Mouse (Mus musculus) regulatory T cell (primary cell): ENCODE measurements around the gene Gm3646.

Experiments
- in situ Hi-C: fragments of 300-600 bp; cut with MboI, MseI; formaldehyde crosslinking; loops from one replicate; pipeline ENCODE4 v1.15.1; 2025; ENCODE audit warnings: high pct_unique_total_duplicates

The Gm3646 gene

GRCm38 (mm10) chr1:39781835-39782234 is 23.3 kb downstream of the Gm3646 start:
- in situ Hi-C loops: no loop called here

GRCm38 (mm10) chr1:39779111-39779980 is 25.8 kb downstream of the Gm3646 start:
- in situ Hi-C loops: no loop called here

DNA sequence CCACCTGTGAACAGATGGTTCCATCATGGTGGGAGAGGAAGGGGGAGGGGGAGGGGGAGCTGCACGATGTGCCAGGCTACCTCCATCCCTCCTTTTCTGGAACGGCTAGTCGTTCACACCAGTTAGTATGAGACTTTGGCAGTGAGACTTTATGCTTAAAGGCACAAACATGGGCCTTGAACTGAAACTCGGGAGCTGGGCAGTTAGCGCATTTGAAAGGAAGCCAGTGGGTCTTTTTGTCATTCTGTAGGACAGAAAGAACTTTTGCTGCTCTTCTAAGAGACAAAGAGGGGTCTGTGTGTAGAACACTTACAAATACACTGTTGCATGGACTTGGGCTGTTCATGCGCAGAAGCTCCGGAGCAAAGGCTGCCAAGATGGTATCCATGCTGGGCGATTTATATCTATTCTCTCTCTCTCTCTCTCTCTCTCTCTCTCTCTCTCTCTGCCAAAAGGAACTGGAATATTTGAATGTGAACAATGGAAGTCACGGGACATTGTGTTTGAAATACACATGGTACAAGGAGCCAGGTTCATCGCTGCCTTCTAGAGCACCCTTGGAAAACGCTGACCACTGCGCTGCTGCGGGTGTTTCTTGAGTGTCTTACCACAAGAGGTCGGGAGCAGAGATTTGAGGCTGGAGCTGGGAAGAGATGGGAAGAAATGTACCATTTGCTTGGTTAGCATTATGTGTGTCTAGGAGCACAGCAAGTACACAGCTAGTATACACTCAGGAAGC is 31.0 kb downstream of the Gm3646 start:
- in situ Hi-C loops: no loop called here

DNA sequence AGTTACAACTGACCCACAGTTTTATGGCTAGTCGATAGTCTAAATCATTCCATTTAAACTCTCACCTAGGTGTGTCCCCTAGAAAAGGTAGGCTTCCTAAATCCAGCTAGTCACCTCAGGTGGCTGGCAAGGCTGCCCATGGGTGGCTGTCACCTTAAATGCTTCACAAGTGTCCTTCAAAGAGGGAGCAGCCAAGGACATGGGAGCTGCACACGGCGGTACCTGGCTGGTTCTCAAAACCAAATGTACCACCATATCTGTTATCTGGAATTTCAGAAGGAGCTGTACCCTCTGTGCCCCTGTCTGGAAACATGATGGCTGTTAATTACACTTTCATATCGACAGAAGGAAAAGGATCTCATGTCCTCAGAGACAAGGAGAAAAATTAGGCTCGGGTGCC is 31.6 kb downstream of the Gm3646 start:
- in situ Hi-C loops: no loop called here

GRCm38 (mm10) chr1:39772401-39773095 is 32.6 kb downstream of the Gm3646 start:
- in situ Hi-C loops: no loop called here

GRCm38 (mm10) chr1:39770436-39770835 is 34.7 kb downstream of the Gm3646 start:
- in situ Hi-C loops: no loop called here

DNA sequence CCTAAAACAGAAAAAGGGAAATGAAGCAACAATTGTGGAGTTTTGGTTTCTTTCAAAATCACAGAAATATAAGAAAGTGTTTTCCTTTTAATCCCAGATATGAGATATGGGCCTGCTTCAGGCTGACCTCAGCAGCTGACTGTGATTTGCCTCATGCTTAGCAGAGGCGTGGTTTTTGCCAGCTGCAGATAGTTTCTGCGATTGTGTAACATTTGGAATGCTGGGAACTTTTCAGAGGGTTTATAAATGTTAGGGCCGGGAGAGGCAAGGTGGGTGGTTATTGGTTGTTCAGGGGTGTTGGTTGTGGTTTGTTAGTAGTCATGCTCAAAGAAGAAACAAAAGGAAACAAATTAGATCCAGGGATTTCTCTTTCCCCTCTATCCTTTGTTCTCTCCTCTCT is 37.1 kb downstream of the Gm3646 start:
- in situ Hi-C loops: no loop called here

GRCm38 (mm10) chr1:39765854-39766493 is 39.2 kb downstream of the Gm3646 start:
- in situ Hi-C loops: no loop called here

GRCm38 (mm10) chr1:39762025-39762370 is 43.1 kb downstream of the Gm3646 start:
- in situ Hi-C loops: no loop called here

- in situ Hi-C loops: no loop called here
These were observed 43.7 kb downstream of the Gm3646 start for GRCm38 (mm10) chr1:39761211-39762024.

- in situ Hi-C loops: no loop called here
These were observed 44.9 kb downstream of the Gm3646 start for GRCm38 (mm10) chr1:39760181-39760715.

DNA sequence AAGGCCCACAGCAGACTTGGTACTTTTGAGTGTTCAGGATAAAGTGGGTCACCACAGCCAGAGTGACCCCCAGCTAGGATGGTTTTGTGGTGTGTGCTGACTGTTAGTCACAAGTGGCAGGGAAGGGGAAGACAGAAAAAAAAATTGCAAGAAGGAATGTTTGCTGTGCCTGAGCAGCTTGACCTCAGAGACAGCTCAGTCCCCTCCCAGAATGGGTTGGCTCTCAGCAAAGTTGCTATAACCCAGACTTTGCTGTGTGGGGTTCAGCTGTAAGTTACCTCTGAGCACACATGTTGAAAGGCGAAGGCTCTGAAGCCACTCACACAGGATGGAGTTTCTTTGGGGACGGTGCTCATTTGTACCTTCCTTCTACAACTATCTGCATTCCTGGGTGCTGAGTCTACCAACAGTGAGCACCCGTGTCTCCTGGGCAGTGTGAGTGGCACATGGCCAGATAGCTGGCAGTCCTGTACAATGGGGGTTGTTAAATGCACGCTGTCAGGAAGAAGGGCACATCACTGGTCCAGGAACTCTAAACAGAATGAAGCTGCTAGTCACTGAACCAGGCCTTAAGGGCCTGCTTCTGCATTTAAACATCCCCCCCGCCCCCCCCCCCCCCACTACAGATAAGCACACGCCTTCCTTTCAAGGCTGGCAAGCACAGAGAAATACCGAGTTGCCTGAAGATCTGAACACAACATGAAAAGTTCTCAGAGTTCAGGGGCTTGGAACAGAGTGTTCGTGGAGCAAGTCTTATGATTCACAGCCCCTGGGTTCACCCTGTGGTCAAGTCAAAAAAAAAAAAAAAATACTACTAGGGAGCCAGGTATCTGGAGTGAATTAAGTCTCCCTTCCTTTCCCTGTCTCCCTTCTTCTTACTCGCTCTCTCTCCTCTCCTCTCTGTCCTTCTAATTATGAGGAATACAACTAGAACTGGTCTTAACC is 45.6 kb downstream of the Gm3646 start:
- in situ Hi-C loops: no loop called here

DNA sequence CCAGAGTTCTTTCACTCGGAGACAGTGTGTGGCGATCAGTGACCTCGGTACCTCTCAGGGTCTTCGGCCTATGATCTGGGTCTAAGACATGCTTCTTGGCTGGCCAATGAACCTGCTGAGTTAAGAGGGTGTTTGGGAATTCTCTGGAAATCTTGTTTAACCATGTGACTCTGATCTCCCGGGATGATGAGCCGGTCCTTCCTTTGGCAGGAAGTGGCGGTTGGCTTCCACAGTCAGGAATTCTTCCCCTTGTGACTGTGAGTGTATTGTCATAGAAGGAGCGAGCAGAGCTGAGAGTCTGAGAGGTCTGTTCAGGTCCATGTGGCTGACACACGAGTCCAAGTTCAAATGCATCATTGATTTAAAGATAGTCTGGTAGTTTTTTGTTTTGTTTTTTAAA is 46.9 kb downstream of the Gm3646 start:
- in situ Hi-C loops: no loop called here

- in situ Hi-C loops: no loop called here
These were observed 48.2 kb downstream of the Gm3646 start for GRCm38 (mm10) chr1:39756952-39757351.

GRCm38 (mm10) chr1:39754224-39754957 is 50.7 kb downstream of the Gm3646 start:
- in situ Hi-C loops: no loop called here
